Mouse (Mus musculus) ES-Bruce4 (cell line): ENCODE results near the gene Tes. TPM values are rescaled to one million over a fixed set of nuclear protein-coding genes. Genes with fewer than 3 reads are reported as not detected.
A peak's percentile ranks its signal among the peaks of the same experiment; 100 is the strongest.

ENCODE experiments used
- H3K27ac ChIP-seq: 2 replicates; pipeline ENCODE4 v1.5.1; 2012; ENCODE audit warnings: low read length, inconsistent platforms; ENCODE audit not compliant: insufficient read depth
- H3K27me3 ChIP-seq: 2 replicates; pipeline ENCODE4 v1.6.1; 2012; ENCODE audit warnings: mild to moderate bottlenecking, low read length, inconsistent platforms; ENCODE audit not compliant: control insufficient read depth, poor library complexity, insufficient read depth, severe bottlenecking
- H3K36me3 ChIP-seq: 2 replicates; pipeline ENCODE4 v1.6.1; 2012; ENCODE audit warnings: inconsistent platforms, mild to moderate bottlenecking, low read length, moderate library complexity; ENCODE audit not compliant: control insufficient read depth, poor library complexity, insufficient read depth, severe bottlenecking
- H3K4me1 ChIP-seq: one replicate; pipeline ENCODE4 v1.8.1; 2011; ENCODE audit warnings: low read length; ENCODE audit not compliant: control insufficient read depth, insufficient read depth
- H3K4me3 ChIP-seq: 2 replicates; pipeline ENCODE4 v1.5.1; 2011; ENCODE audit warnings: low read depth, mild to moderate bottlenecking, low read length
- H3K9ac ChIP-seq: 2 replicates; pipeline ENCODE4 v1.6.1; 2012; ENCODE audit warnings: low read depth, mild to moderate bottlenecking, inconsistent platforms; ENCODE audit not compliant: poor library complexity, severe bottlenecking
- H3K9me3 ChIP-seq: replicated peaks from 2 replicates; pipeline ENCODE4 v1.6.1; 2012; ENCODE audit warnings: mild to moderate bottlenecking, low read length, inconsistent platforms; ENCODE audit not compliant: control insufficient read depth, poor library complexity, insufficient read depth, severe bottlenecking
- CTCF ChIP-seq: IDR thresholded peaks from one replicate; pipeline ENCODE4 v1.8.1; 2011; ENCODE audit warnings: low read depth, low read length
- EP300 ChIP-seq: IDR thresholded peaks from 2 replicates; pipeline ENCODE4 v1.6.1; 2011; ENCODE audit warnings: low read depth, low read length; ENCODE audit not compliant: insufficient read depth
- POLR2A ChIP-seq: IDR thresholded peaks from one replicate; pipeline ENCODE4 v1.8.1; 2011; ENCODE audit warnings: low read length; ENCODE audit not compliant: insufficient read depth
- polyA plus RNA-seq: library from polyadenylated mRNA; stranded (reverse); fragments of >200 nt; gene quantifications from 2 replicates; pipeline ENCODE4 v1.2.4, GENCODE M21; 2011; ENCODE audit warnings: low read depth; ENCODE audit not compliant: missing spikeins, insufficient read depth, insufficient read length

Gene Tes
- polyA plus RNA-seq, 1 experiment, result 59.6 TPM

GRCm38 (mm10) chr6:17072338-17072737 lies 7.4 kb downstream of the Tes start:
- TF ChIP-seq POLR2A (no peak), EP300 (no peak), CTCF (no peak)
- no peak overlapping the region for H3K9ac ChIP-seq
- H3K36me3 ChIP-seq, result no peaks in the 10 kb centered on the region
- H3K27ac ChIP-seq, result no peak overlapping the region
- no peaks in the 10 kb centered on the region for H3K4me1 ChIP-seq
- no peaks in the 10 kb centered on the region for H3K27me3 ChIP-seq
- no peaks in the 10 kb centered on the region for H3K9me3 ChIP-seq
- no peak overlapping the region for H3K4me3 ChIP-seq

GRCm38 (mm10) chr6:17072763-17073484 lies 8.0 kb downstream of the Tes start:
- TF ChIP-seq CTCF (no peak), POLR2A (no peak), EP300 (no peak)
- H3K36me3 ChIP-seq, result no peaks in the 10 kb centered on the region
- no peaks in the 10 kb centered on the region for H3K9me3 ChIP-seq
- H3K9ac ChIP-seq, result no peak overlapping the region
- no peaks in the 10 kb centered on the region for H3K4me1 ChIP-seq
- H3K27ac ChIP-seq, result no peak overlapping the region
- H3K27me3 ChIP-seq, result no peaks in the 10 kb centered on the region
- H3K4me3 ChIP-seq, result no peak overlapping the region

GRCm38 (mm10) chr6:17077270-17077669 lies 12.3 kb downstream of the Tes start:
- no peaks in the 10 kb centered on the region for H3K27me3 ChIP-seq
- H3K4me1 ChIP-seq, result no peaks in the 10 kb centered on the region
- no peak overlapping the region for H3K27ac ChIP-seq
- no peak overlapping the region for H3K4me3 ChIP-seq
- H3K9ac ChIP-seq, result no peak overlapping the region
- H3K9me3 ChIP-seq, result no peaks in the 10 kb centered on the region
- no peak for TF ChIP-seq CTCF
- no peak for TF ChIP-seq POLR2A
- TF ChIP-seq EP300, result no peak
- H3K36me3 ChIP-seq, result no peaks in the 10 kb centered on the region

- TF ChIP-seq POLR2A, result no peak
- no peak for TF ChIP-seq CTCF
- 0 out of 2 replicates have a peak, but pooled peaks have one; percentile 47 for TF ChIP-seq EP300
- no peak overlapping the region for H3K27ac ChIP-seq
- no peak overlapping the region for H3K4me3 ChIP-seq
These were observed 12.8 kb downstream of the Tes start for GRCm38 (mm10) chr6:17077720-17078119.

DNA sequence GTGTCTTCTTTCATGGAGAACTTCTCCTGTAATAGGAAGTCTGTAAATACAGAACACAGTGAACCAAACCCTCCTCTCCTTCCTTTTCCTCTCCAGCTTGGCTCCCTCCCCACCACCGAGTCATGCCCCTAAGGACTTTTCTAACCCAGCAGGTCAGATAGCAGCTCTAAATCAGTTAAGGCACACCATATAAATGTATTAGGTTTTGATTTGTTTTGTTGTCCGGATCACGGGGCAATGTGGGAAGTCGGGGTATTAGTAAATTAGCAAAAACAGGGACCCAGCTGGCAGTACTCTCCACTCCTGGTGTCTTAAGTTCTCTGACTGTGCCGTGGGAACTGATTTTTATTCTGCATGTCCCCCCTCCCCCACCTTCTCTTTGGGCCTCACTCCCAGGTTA lies 14.4 kb downstream of the Tes start:
- TF ChIP-seq CTCF (no peak), POLR2A (no peak), EP300 (no peak)
- Histone ChIP-seq H3K27ac (no peak overlapping the region), H3K36me3 (no peaks in the 10 kb centered on the region), H3K4me3 (no peak overlapping the region), H3K9me3 (no peaks in the 10 kb centered on the region), H3K27me3 (no peaks in the 10 kb centered on the region), H3K4me1 (no peaks in the 10 kb centered on the region), H3K9ac (no peak overlapping the region)

More at GRCm38 (mm10) chr6:17077720-17078119, 12.8 kb downstream of the Tes start:
- H3K9ac ChIP-seq, result no peak overlapping the region
- no peaks in the 10 kb centered on the region for H3K27me3 ChIP-seq
- no peaks in the 10 kb centered on the region for H3K4me1 ChIP-seq
- no peaks in the 10 kb centered on the region for H3K9me3 ChIP-seq
- H3K36me3 ChIP-seq, result no peaks in the 10 kb centered on the region

- no peak overlapping the region for H3K4me3 ChIP-seq
- no peak for TF ChIP-seq CTCF
- TF ChIP-seq EP300, result no peak
- TF ChIP-seq POLR2A, result no peak
These were observed 14.9 kb downstream of the Tes start for GRCm38 (mm10) chr6:17079826-17080225.

More at GRCm38 (mm10) chr6:17079826-17080225, 14.9 kb downstream of the Tes start:
- no peaks in the 10 kb centered on the region for H3K9me3 ChIP-seq
- no peaks in the 10 kb centered on the region for H3K27me3 ChIP-seq
- H3K36me3 ChIP-seq, result no peaks in the 10 kb centered on the region
- H3K9ac ChIP-seq, result no peak overlapping the region
- no peaks in the 10 kb centered on the region for H3K4me1 ChIP-seq
- no peak overlapping the region for H3K27ac ChIP-seq
